Mouse (Mus musculus): ENCODE measurements around the gene Ttc7.

GRCm38 (mm10) chr17:87326987-87327386 lies 44.3 kb downstream of the Ttc7 start:
- TF ChIP-seq CTCF (IDR thresholded peaks at IDR 0.05; ENCODE audit: low read depth), result no peak
- no peak for TF ChIP-seq EP300 (IDR thresholded peaks at IDR 0.05; ENCODE audit: low read depth)

Data from heart, postnatal 0 days (tissue).